Mouse (Mus musculus) adrenal gland, postnatal 25 days (tissue): ENCODE measurements at regions not wholly inside any gene's neighbourhood (a gene's known extent, or its start where the extent isn't known, plus 50 kb on each side); places are given as distances from the start of the nearest gene placed in this dataset.

Experiments used
- DNase-seq: peaks from one replicate; pipeline ENCODE4 v3.0.0; 2021; ENCODE audit warnings: mixed read lengths

DNA sequence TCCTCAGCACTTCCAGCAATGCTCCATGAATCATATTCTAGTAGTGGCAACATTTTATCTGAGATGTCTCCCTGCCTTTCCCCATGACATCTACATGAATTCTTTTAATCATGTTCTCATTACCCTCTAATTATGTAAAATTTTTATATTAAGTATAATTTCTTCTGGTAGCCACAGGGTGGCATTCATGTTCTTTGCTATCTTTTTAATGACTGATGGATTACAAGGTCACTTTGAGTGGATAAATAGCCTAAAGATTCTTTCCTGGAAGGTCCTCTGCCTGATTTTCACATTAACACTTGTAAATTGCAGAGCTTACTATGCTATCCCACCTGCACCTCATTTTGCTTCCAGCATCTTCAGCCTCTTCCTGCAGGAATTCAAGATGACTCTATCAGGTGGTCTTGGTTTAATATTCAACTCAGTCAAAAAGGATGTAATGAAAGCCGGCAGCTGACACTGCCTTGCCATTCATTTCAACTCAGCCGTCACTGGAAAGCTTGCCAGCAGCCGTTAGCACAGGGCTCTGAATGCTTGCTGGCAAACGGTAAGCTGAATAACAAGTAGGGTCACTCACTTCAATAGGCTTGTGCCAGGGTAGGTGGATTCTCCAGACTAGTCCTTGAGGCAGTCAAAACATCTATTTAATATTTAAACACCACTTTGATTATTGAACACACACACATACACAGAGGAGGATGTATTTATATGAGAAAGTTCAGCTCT lies 97.0 kb upstream of the Fshr start:
- DNase-seq: no peak

DNA sequence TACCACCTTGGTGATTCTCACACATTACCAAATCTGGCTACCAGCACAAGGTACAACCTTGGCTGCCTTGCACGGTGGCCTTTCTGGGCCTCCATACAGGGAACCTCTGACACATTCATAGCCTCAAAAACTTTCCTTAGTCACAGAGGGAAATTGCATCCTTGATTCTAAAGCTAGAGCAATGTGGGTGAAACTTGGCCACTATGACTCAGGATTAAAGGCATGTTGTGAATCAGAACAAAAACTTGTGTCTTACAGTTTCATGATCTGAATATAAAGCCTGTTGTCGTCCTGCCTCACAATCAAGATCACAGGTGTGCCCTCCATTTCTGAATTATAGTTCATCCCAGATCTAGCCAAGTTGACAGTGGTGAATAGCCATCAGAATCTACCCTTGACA lies 80.8 kb upstream of the Fshr start:
- no peak for DNase-seq

DNA sequence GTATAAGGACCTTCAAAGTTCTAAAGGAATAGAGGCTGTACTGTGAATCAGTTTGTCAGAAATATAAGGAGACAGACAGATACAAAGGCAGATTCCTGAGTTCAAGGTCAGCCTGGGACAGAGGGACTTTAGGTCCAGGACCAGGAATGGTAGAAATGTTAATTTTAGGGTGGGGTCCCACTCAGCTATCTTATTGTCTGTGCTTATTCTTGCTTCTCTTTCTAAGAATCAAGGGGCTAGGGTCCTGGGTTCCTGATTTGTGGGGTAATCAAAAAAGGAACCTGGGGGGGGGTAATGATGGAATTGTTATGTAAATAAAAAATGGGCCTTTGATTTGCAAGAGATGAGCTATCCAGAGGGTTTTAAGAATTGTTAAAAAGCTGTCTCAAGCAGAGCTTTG lies 71.7 kb upstream of the Fshr start:
- no peak for DNase-seq

DNA sequence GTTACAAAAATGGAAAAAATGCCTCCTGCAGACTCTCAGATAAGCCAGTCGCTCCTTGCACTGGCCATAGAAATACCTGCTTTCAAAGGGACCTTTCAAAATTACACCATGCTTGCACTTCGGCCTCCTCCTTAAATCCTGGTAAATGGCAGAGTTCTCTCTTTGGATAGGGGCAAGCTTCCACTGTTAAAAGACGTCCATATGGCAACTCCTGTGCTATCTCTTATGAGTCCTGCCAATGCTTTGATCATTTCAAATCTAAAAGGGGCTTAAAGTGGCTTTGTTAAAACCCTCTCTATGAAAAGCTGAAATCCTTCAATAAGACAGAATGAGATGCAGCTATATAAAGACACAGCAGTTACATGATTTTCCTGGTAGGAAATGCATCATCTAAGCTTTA lies 55.2 kb upstream of the Fshr start:
- no peak for DNase-seq

DNA sequence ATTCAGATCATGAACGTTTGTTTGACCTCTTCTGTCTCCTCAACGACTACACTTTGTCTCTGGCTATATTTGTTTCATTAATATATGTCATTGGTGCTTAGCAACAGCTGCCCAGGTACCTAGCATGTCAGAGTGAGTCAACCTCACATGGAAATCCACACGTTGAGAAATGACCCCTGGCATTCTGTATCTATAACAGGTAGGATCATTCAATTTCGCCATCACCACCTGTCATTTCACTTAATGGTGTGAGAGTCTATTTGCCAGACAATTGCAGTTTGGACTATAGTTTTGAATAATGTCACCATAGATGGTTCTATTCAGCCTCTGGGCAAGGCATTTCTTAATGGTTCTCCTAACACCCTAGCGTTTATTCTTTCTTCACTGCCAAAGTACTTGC lies 50.3 kb upstream of the Fshr start:
- no peak for DNase-seq
